Mouse (Mus musculus) heart, adult 2 months (tissue): Measurements from ENCODE around the gene 9930111J21Rik2.
"Not testable (repeated sequence)": the region's sequence is repeated elsewhere in the genome, so short reads cannot be mapped to it uniquely, and the experiment has no call there.

Experiments used
- CTCF ChIP-seq: fragments of 200-600 bp; IDR thresholded peaks from 2 replicates; pipeline ENCODE4 v1.8.1; 2022; ENCODE audit warnings: antibody characterized with exemption, mild to moderate bottlenecking, moderate library complexity
- EP300 ChIP-seq: fragments of 200-500 bp; IDR thresholded peaks from 2 replicates; pipeline ENCODE4 v1.6.1; 2011; ENCODE audit warnings: low read depth, low read length, control low read depth; ENCODE audit not compliant: insufficient read depth
- POLR2A ChIP-seq: fragments of 200-500 bp; IDR thresholded peaks from 2 replicates; pipeline ENCODE4 v1.6.1; 2011; ENCODE audit warnings: mild to moderate bottlenecking, low read depth, low read length, control low read depth; ENCODE audit not compliant: insufficient read depth

DNA sequence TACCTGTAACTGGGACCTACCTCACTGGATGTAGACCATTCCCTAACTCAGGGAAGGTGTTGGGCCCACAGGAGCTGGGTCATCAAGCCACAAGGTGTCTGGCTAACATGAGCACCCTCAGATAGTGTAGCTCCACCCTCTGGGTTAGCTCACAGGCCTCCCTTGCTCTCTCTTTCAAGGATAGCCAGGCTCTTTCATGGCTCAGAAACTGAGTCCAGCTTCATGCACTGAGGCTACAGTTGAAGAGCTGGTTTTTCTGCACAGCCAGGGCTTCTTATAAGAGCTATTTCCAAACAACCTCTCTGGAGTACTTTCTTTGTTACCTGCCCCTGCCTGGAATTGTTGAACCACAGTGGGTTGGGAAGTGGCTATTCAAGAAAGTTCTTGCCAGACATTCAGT is 39.0 kb downstream of the 9930111J21Rik2 start:
- not testable (repeated sequence) for TF ChIP-seq POLR2A, CTCF, EP300
